Mouse (Mus musculus) CH12.LX (cell line): ENCODE results near the gene Rfc4. TPM values are rescaled to one million over a fixed set of nuclear protein-coding genes. Genes with fewer than 3 reads are reported as not detected.
A peak's percentile ranks its signal among the peaks of the same experiment; 100 is the strongest.

Experiments
- DNase-seq: peaks from one replicate; pipeline ENCODE4 v3.0.0-alpha.2; 2013; ENCODE audit errors: extremely low read depth
- H3K27ac ChIP-seq: 2 replicates; pipeline ENCODE4 v1.5.1; 2012; ENCODE audit warnings: low read depth, mild to moderate bottlenecking, control low read depth, moderate library complexity; ENCODE audit not compliant: insufficient read depth
- H3K27me3 ChIP-seq: replicated peaks from 2 replicates; pipeline ENCODE3; 2012; ENCODE audit warnings: inconsistent platforms
- H3K36me3 ChIP-seq, 2 experiments: replicated peaks in 1 of 2; 2 replicates each; pipeline versions ENCODE3 to v1.6.1; 2012; ENCODE audit warnings: inconsistent platforms in 1 of 2, low read length in 1 of 2, mild to moderate bottlenecking in 1 of 2, mixed read lengths in 1 of 2, moderate library complexity in 1 of 2; ENCODE audit not compliant: control insufficient read depth in 1 of 2, insufficient read depth in 1 of 2
- H3K4me1 ChIP-seq, 2 experiments: 2 replicates each; pipeline ENCODE4 v1.6.1; 2012; ENCODE audit warnings: inconsistent platforms in 1 of 2, moderate library complexity in 1 of 2; ENCODE audit not compliant: insufficient read depth in 2 of 2, control insufficient read depth in 1 of 2
- H3K4me2 ChIP-seq: 2 replicates; pipeline ENCODE4 v1.6.1; 2012; ENCODE audit warnings: low read depth, mild to moderate bottlenecking, control low read depth; ENCODE audit not compliant: poor library complexity, insufficient read depth, severe bottlenecking
- H3K4me3 ChIP-seq, 3 experiments: fragments of 150-350 bp in 1 of 3; sonication (generic) in 1 of 3; replicated peaks in 1 of 3; 2 replicates each; pipeline versions ENCODE3 to v1.5.1; 2011 to 2012; ENCODE audit warnings: low read depth in 2 of 3, low read length in 2 of 3, mild to moderate bottlenecking in 2 of 3, moderate library complexity in 2 of 3, control low read depth in 1 of 3, improper control_type of control experiment in 1 of 3, inconsistent platforms in 1 of 3, mixed read lengths in 1 of 3; ENCODE audit not compliant: poor library complexity in 1 of 3
- H3K79me2 ChIP-seq: replicated peaks from 2 replicates; pipeline ENCODE4 v1.6.1; 2012; ENCODE audit warnings: mild to moderate bottlenecking, moderate library complexity; ENCODE audit not compliant: control insufficient read depth, poor library complexity, insufficient read depth, severe bottlenecking; ENCODE audit errors: extremely low read depth
- H3K9ac ChIP-seq: 2 replicates; pipeline ENCODE4 v1.6.1; 2012; ENCODE audit warnings: low read depth, mild to moderate bottlenecking, control low read depth, moderate library complexity; ENCODE audit not compliant: insufficient read depth
- H3K9me3 ChIP-seq: replicated peaks from 2 replicates; pipeline ENCODE3; 2012; ENCODE audit warnings: low read length, inconsistent platforms, mixed read lengths
- BHLHE40 ChIP-seq: IDR thresholded peaks from 2 replicates; pipeline ENCODE4 v1.6.1; 2011; ENCODE audit warnings: mild to moderate bottlenecking, low read depth, low read length, improper control_type of control experiment
- CHD1 ChIP-seq: IDR thresholded peaks from 2 replicates; pipeline ENCODE4 v1.6.1; 2012; ENCODE audit warnings: low read depth, low read length, improper control_type of control experiment, inconsistent platforms
- CHD2 ChIP-seq: IDR thresholded peaks from 2 replicates; pipeline ENCODE4 v1.6.1; 2011; ENCODE audit warnings: low read length, improper control_type of control experiment
- E2F4 ChIP-seq: IDR thresholded peaks from 2 replicates; pipeline ENCODE4 v1.6.1; 2011; ENCODE audit warnings: low read depth, low read length, improper control_type of control experiment; ENCODE audit not compliant: insufficient replicate concordance
- ELF1 ChIP-seq: IDR thresholded peaks from 2 replicates; pipeline ENCODE4 v1.6.1; 2014; ENCODE audit warnings: low read depth, mild to moderate bottlenecking, inconsistent platforms, low read length, improper control_type of control experiment
- ETS1 ChIP-seq: conservative IDR thresholded peaks from 2 replicates; pipeline ENCODE4 v1.6.1; 2012; ENCODE audit warnings: low read depth, mild to moderate bottlenecking, inconsistent platforms, low read length, improper control_type of control experiment, moderate library complexity
- GABPA ChIP-seq: IDR thresholded peaks from 2 replicates; pipeline ENCODE4 v1.6.1; 2012; ENCODE audit warnings: low read depth, low read length, improper control_type of control experiment, inconsistent platforms; ENCODE audit not compliant: insufficient replicate concordance
- HCFC1 ChIP-seq: IDR thresholded peaks from 2 replicates; pipeline ENCODE4 v1.6.1; 2012; ENCODE audit warnings: low read depth, mild to moderate bottlenecking, inconsistent platforms, low read length, improper control_type of control experiment
- IRF4 ChIP-seq: IDR thresholded peaks from 2 replicates; pipeline ENCODE4 v1.6.1; 2014; ENCODE audit warnings: low read depth, mild to moderate bottlenecking, inconsistent platforms, low read length, improper control_type of control experiment
- JUND ChIP-seq: conservative IDR thresholded peaks from 2 replicates; pipeline ENCODE4 v1.6.1; 2011; ENCODE audit warnings: low read depth, low read length, improper control_type of control experiment
- KAT2A ChIP-seq: IDR thresholded peaks from 2 replicates; pipeline ENCODE4 v1.6.1; 2012; ENCODE audit warnings: low read length, improper control_type of control experiment, inconsistent platforms; ENCODE audit not compliant: insufficient replicate concordance
- MAFK ChIP-seq: IDR thresholded peaks from 2 replicates; pipeline ENCODE4 v1.6.1; 2011; ENCODE audit warnings: low read length, improper control_type of control experiment; ENCODE audit not compliant: insufficient replicate concordance
- MAZ ChIP-seq: IDR thresholded peaks from 2 replicates; pipeline ENCODE4 v1.6.1; 2012; ENCODE audit warnings: low read depth, mild to moderate bottlenecking, inconsistent platforms, low read length, improper control_type of control experiment, moderate library complexity
- MEF2A ChIP-seq: IDR thresholded peaks from 2 replicates; pipeline ENCODE4 v1.6.1; 2014; ENCODE audit warnings: low read depth, mild to moderate bottlenecking, inconsistent platforms, low read length, improper control_type of control experiment, borderline replicate concordance
- MYC ChIP-seq: IDR thresholded peaks from 2 replicates; pipeline ENCODE4 v1.6.1; 2011; ENCODE audit warnings: low read depth, mild to moderate bottlenecking, improper control_type of control experiment, low read length
- NELFE ChIP-seq: IDR thresholded peaks from 2 replicates; pipeline ENCODE4 v1.6.1; 2011; ENCODE audit warnings: low read depth, low read length, improper control_type of control experiment
- NRF1 ChIP-seq: IDR thresholded peaks from 2 replicates; pipeline ENCODE4 v1.6.1; 2014; ENCODE audit warnings: low read depth, mild to moderate bottlenecking, inconsistent platforms, low read length, improper control_type of control experiment, moderate library complexity
- PAX5 ChIP-seq: IDR thresholded peaks from 2 replicates; pipeline ENCODE4 v1.6.1; 2012; ENCODE audit warnings: low read length, inconsistent platforms, mixed read lengths
- POLR2AphosphoS2 ChIP-seq: IDR thresholded peaks from 2 replicates; pipeline ENCODE4 v1.6.1; 2011; ENCODE audit warnings: low read depth, low read length, improper control_type of control experiment
- RAD21 ChIP-seq: IDR thresholded peaks from 2 replicates; pipeline ENCODE4 v1.6.1; 2011; ENCODE audit warnings: low read depth, mild to moderate bottlenecking, low read length, improper control_type of control experiment, moderate library complexity
- RCOR1 ChIP-seq: conservative IDR thresholded peaks from 2 replicates; pipeline ENCODE4 v1.6.1; 2012; ENCODE audit warnings: low read depth, mild to moderate bottlenecking, inconsistent platforms, low read length, improper control_type of control experiment
- TBP ChIP-seq: conservative IDR thresholded peaks from 2 replicates; pipeline ENCODE4 v1.6.1; 2011; ENCODE audit warnings: low read depth, low read length, improper control_type of control experiment
- TCF12 ChIP-seq: IDR thresholded peaks from 2 replicates; pipeline ENCODE4 v1.6.1; 2014; ENCODE audit warnings: low read depth, mild to moderate bottlenecking, inconsistent platforms, low read length, improper control_type of control experiment
- UBTF ChIP-seq: IDR thresholded peaks from 2 replicates; pipeline ENCODE4 v1.6.1; 2012; ENCODE audit warnings: low read depth, mild to moderate bottlenecking, inconsistent platforms, low read length, improper control_type of control experiment, moderate library complexity
- USF1 ChIP-seq: IDR thresholded peaks from 2 replicates; pipeline ENCODE4 v1.6.1; 2014; ENCODE audit warnings: low read depth, mild to moderate bottlenecking, inconsistent platforms, low read length, improper control_type of control experiment
- USF2 ChIP-seq: conservative IDR thresholded peaks from 2 replicates; pipeline ENCODE4 v1.6.1; 2011; ENCODE audit warnings: low read depth, low read length, improper control_type of control experiment
- ZMIZ1 ChIP-seq: IDR thresholded peaks from 2 replicates; pipeline ENCODE4 v1.6.1; 2012; ENCODE audit warnings: low read depth, mild to moderate bottlenecking, inconsistent platforms, low read length, improper control_type of control experiment
- ZNF384 ChIP-seq: IDR thresholded peaks from 2 replicates; pipeline ENCODE4 v1.6.1; 2012; ENCODE audit warnings: low read depth, low read length, improper control_type of control experiment, inconsistent platforms
- dilution Hi-C: fragments of 300-500 bp; cut with MboI; formaldehyde crosslinking; loops from 2 replicates; pipeline ENCODE4 v1.14.3; 2020; ENCODE audit warnings: low sequenced_read_pairs; ENCODE audit not compliant: extremely low pct_unique_long_range_greater_than_20kb, extremely low pct_ligation_motif_present
- in situ Hi-C: fragments of 300-500 bp; cut with MboI; formaldehyde crosslinking; loops from 3 replicates; pipeline ENCODE4 v1.14.3; 2019; ENCODE audit warnings: low sequenced_read_pairs, low pct_ligation_motif_present, low pct_unique_long_range_greater_than_20kb, mixed read lengths
- polyA plus RNA-seq: library from polyadenylated mRNA; unstranded; fragments of >175 nt; gene quantifications from 2 replicates; pipeline ENCODE4 v1.2.1, GENCODE M21; 2012; ENCODE audit warnings: low read depth; ENCODE audit not compliant: insufficient read length
- total RNA-seq, 2 experiments: library from RNA; depleted of rRNA; stranded (reverse); fragments of 300-350 nt in 1 of 2; fragments of >200 nt in 1 of 2; gene quantifications; 2 replicates each; pipeline ENCODE4 v1.2.3; 2012 to 2014

Gene Rfc4
- total and polyA plus RNA-seq, 3 experiments, result 74.6 to 191 (median 121) TPM

- no peak for TF ChIP-seq UBTF
Observed at GRCm38 (mm10) chr16:23117173-23117572, 10.4 kb downstream of the Rfc4 start (continued).

GRCm38 (mm10) chr16:23115486-23115885 is 12.1 kb downstream of the Rfc4 start:
- in situ Hi-C loops, result no loop called here
- dilution Hi-C loops, result no loop called here
- no peak overlapping the region for H3K27ac ChIP-seq

GRCm38 (mm10) chr16:23114339-23115171 is 13.0 kb downstream of the Rfc4 start:
- no peak for DNase-seq
- Histone ChIP-seq H3K27me3 (no peaks in the 10 kb centered on the region), H3K4me3 (no peak overlapping the region), H3K9ac (no peak overlapping the region), H3K27ac (peak overlapping the region; percentile 4; the same call in 1 of the 2 replicates), H3K9me3 (no peaks in the 10 kb centered on the region), H3K79me2 (peaks cover 39% of the 10 kb centered on the region), H3K4me2 (no peak overlapping the region), H3K36me3 (peaks cover 69 to 83% of the 10 kb centered on the region in 2 experiments), H3K4me1 (peaks cover 0 to 18% of the 10 kb centered on the region in 2 experiments; a peak in 2 of 4 replicates)
- in situ Hi-C loops (no loop called here), dilution Hi-C loops (no loop called here)
- TF ChIP-seq PAX5 (no peak), TCF12 (no peak), ELF1 (no peak), POLR2AphosphoS2 (peak; percentile 99), USF2 (no peak; the same call in 1 of the 2 replicates), ZMIZ1 (peak; percentile 97), CHD1 (peak; percentile 85; the same call in 1 of the 2 replicates), JUND (no peak), RCOR1 (peak; percentile 77; the same call in 1 of the 2 replicates), MYC (no peak), ETS1 (peak; percentile 26; the same call in 1 of the 2 replicates), E2F4 (0 out of 2 replicates have a peak, but pooled peaks have one; percentile 8), CHD2 (peak; percentile 86), USF1 (no peak), BHLHE40 (no peak; the same call in 1 of the 2 replicates), IRF4 (no peak), ZNF384 (no peak), MAZ (no peak), GABPA (no peak), MAFK (no peak), KAT2A (no peak), HCFC1 (peak; percentile 42), RAD21 (no peak), MEF2A (no peak), TBP (no peak), NRF1 (no peak)

More at GRCm38 (mm10) chr16:23115486-23115885, 12.1 kb downstream of the Rfc4 start:
- DNase-seq, result no peak
- H3K9me3 ChIP-seq, result no peaks in the 10 kb centered on the region
- no peak overlapping the region for H3K4me3 ChIP-seq
- peaks cover 0 to 18% of the 10 kb centered on the region in 2 experiments; a peak in 2 of 4 replicates for H3K4me1 ChIP-seq
- H3K36me3 ChIP-seq, result peaks cover 67 to 84% of the 10 kb centered on the region in 2 experiments
- H3K4me2 ChIP-seq, result no peak overlapping the region
- peaks cover 33% of the 10 kb centered on the region for H3K79me2 ChIP-seq
- no peak for TF ChIP-seq KAT2A
- no peak for TF ChIP-seq NELFE
- TF ChIP-seq CHD2, result 0 out of 2 replicates have a peak, but pooled peaks have one; percentile 53
- H3K27me3 ChIP-seq, result no peaks in the 10 kb centered on the region
- no peak overlapping the region for H3K9ac ChIP-seq
